Mouse (Mus musculus) bone marrow macrophage, adult 2 months (primary cell): ENCODE data around the gene Slc4a8.

Experiments
- CTCF ChIP-seq: IDR thresholded peaks from 2 replicates; pipeline ENCODE4 v1.5.1; 2012; ENCODE audit warnings: low read depth, mild to moderate bottlenecking, low read length, moderate library complexity
- POLR2A ChIP-seq: IDR thresholded peaks from 2 replicates; pipeline ENCODE4 v1.6.1; 2012; ENCODE audit warnings: mild to moderate bottlenecking, low read depth, low read length, borderline replicate concordance

- no peak for TF ChIP-seq POLR2A
- no peak for TF ChIP-seq CTCF
These were observed 38.0 kb upstream of the Slc4a8 start for GRCm38 (mm10) chr15:100723505-100723904.
